In genomic region chr19:5724549-5724941, GRCm38 (mm10) we compare ENCODE assay signal across 8 mouse cellular contexts. TPM values are rescaled to one million over a fixed set of nuclear protein-coding genes. Genes with fewer than 3 reads are reported as not detected.
A peak's percentile ranks its signal among the peaks of the same experiment; 100 is the strongest.
DNase-seq lines count a peak whose midpoint lies in the region; ATAC-seq lines count a peak whose summit lies in the region.

No protein-coding gene starts in this region.

- H3K9ac ChIP-seq in forebrain, embryonic 14.5 days (ENCODE audit: low read length), result 0 out of 2 replicates have a peak overlapping the region, but pooled peaks have one; percentile 8
- H3K9ac ChIP-seq in hindbrain, embryonic 12.5 days, result no peak overlapping the region

- H3K27me3 ChIP-seq in forebrain, embryonic 14.5 days (replicated peaks; ENCODE audit: control insufficient read depth, insufficient read depth, low read length), result no peaks in the 10 kb centered on the region
- no peaks in the 10 kb centered on the region; the same call in 1 of the 2 replicates for H3K27me3 ChIP-seq in hindbrain, embryonic 12.5 days

- peaks cover 69% of the 10 kb centered on the region for H3K36me3 ChIP-seq in forebrain, embryonic 14.5 days (ENCODE audit: control insufficient read depth, insufficient read depth, low read length)
- H3K36me3 ChIP-seq in hindbrain, embryonic 12.5 days, result peaks cover 59% of the 10 kb centered on the region

- no peak overlapping the region; the same call in 1 of the 2 replicates for H3K4me2 ChIP-seq in forebrain, embryonic 14.5 days (ENCODE audit: low read length)
- peak overlapping the region; percentile 98 for H3K4me2 ChIP-seq in hindbrain, embryonic 12.5 days (replicated peaks)

- peak; percentile 93 for DNase-seq in 3T3-L1 (ENCODE audit: low read depth, low spot score)
- peak; percentile 81 for DNase-seq in Muller cell, postnatal 12 days (ENCODE audit: inconsistent ontology term)
- no peak for DNase-seq in forebrain, embryonic 14.5 days (ENCODE audit: low spot score)
- DNase-seq in liver, result peak; percentile 93
- DNase-seq in naive thymus-derived CD4-positive, alpha-beta T cell, adult 2 months (ENCODE audit: low read depth), result peak; percentile 42
- no peak for DNase-seq in right cerebral cortex, adult 18-20 months
- DNase-seq in right cerebral cortex, adult 2 months (ENCODE audit: low spot score in 2 of 2), result no peak

- no peak overlapping the region for H3K27ac ChIP-seq in forebrain, embryonic 14.5 days (ENCODE audit: low read depth, low read length)
- no peak overlapping the region for H3K27ac ChIP-seq in hindbrain, embryonic 12.5 days

- ATAC-seq in forebrain, embryonic 14.5 days, result no peak
- ATAC-seq in hindbrain, embryonic 12.5 days (ENCODE audit: low FRiP score), result no peak

- no peaks in the 10 kb centered on the region for H3K9me3 ChIP-seq in forebrain, embryonic 14.5 days (replicated peaks; ENCODE audit: control insufficient read depth, low read length)
- no peaks in the 10 kb centered on the region for H3K9me3 ChIP-seq in hindbrain, embryonic 12.5 days (replicated peaks)

- H3K4me1 ChIP-seq in forebrain, embryonic 14.5 days (ENCODE audit: control insufficient read depth, insufficient read depth, low read length), result peaks cover 29% of the 10 kb centered on the region
- H3K4me1 ChIP-seq in hindbrain, embryonic 12.5 days, result peaks cover 47% of the 10 kb centered on the region

- no peak overlapping the region for H3K4me3 ChIP-seq in forebrain, embryonic 14.5 days (ENCODE audit: low read depth, low read length)
- H3K4me3 ChIP-seq in hindbrain, embryonic 12.5 days, result 0 out of 2 replicates have a peak overlapping the region, but pooled peaks have one; percentile 39

- WGBS in forebrain, embryonic 14.5 days, result 84% methylated on average over 7 of the region's 7 CpGs
- WGBS in hindbrain, embryonic 12.5 days, result 75% methylated on average over 7 of the region's 7 CpGs

RNA-seq across cellular contexts. Expression of gene Ehbp1l1, which starts 1.6 kb away (rescaled TPM):
- polyA plus RNA-seq in forebrain, embryonic 14.5 days (2014; fragmentation: Nextera tagmentation; extraction: Ambion mirVana), result 7.0 and 10.1 TPM in 2 replicates
- polyA plus RNA-seq in hindbrain, embryonic 12.5 days (2016; fragmentation: Nextera tagmentation; extraction: Ambion mirVana), result 10.8 and 12.1 TPM in 2 replicates

RNA-seq across cellular contexts. Expression of gene Fam89b, which starts 4.9 kb away (rescaled TPM):
- polyA plus RNA-seq in forebrain, embryonic 14.5 days (2014; fragmentation: Nextera tagmentation; extraction: Ambion mirVana), result 204 and 233 TPM in 2 replicates
- 174 and 177 TPM in 2 replicates for polyA plus RNA-seq in hindbrain, embryonic 12.5 days (2016; fragmentation: Nextera tagmentation; extraction: Ambion mirVana)

RNA-seq across cellular contexts. Expression of gene Ltbp3, which starts 16.2 kb away (rescaled TPM):
- polyA plus RNA-seq in forebrain, embryonic 14.5 days (2014; fragmentation: Nextera tagmentation; extraction: Ambion mirVana), result 8.5 and 10.7 TPM in 2 replicates
- 13.8 and 16.6 TPM in 2 replicates for polyA plus RNA-seq in hindbrain, embryonic 12.5 days (2016; fragmentation: Nextera tagmentation; extraction: Ambion mirVana)

RNA-seq across cellular contexts. Expression of gene Kcnk7, which starts 20.4 kb away (rescaled TPM):
- 0.17 TPM in 1 of 2 replicates, not detected in the other for polyA plus RNA-seq in forebrain, embryonic 14.5 days (2014; fragmentation: Nextera tagmentation; extraction: Ambion mirVana)
- polyA plus RNA-seq in hindbrain, embryonic 12.5 days (2016; fragmentation: Nextera tagmentation; extraction: Ambion mirVana), result not detected in 2 replicates

RNA-seq across cellular contexts. Expression of gene Pcnx3, which starts 35.8 kb away (rescaled TPM):
- 20.9 and 24.6 TPM in 2 replicates for polyA plus RNA-seq in forebrain, embryonic 14.5 days (2014; fragmentation: Nextera tagmentation; extraction: Ambion mirVana)
- 34.6 and 35.0 TPM in 2 replicates for polyA plus RNA-seq in hindbrain, embryonic 12.5 days (2016; fragmentation: Nextera tagmentation; extraction: Ambion mirVana)

Comparison
In these comparisons a context has a peak if more than half of its experiments do, and no peak if none do; other contexts are left out.
1. DNase-seq: peak in 3T3-L1 (single experiment), Muller cell, postnatal 12 days (single experiment), liver (single experiment) and naive thymus-derived CD4-positive, alpha-beta T cell, adult 2 months (single experiment); none in forebrain, embryonic 14.5 days (single experiment), right cerebral cortex, adult 18-20 months (single experiment) and right cerebral cortex, adult 2 months (0 of 2).